Comparison of ENCODE assay signal across 28 mouse cellular contexts in genomic region chr11:86764501-86764900, GRCm38 (mm10).
"Had no signal": no experiment of that assay in that cellular context is flagged by ENCODE, and none has a peak within 500 bp of the region (broad histone marks: within the 10 kb centered on the region; RNA-seq: fewer than 3 reads in every experiment).

No protein-coding gene starts in this region.

- H3K36me3 ChIP-seq: embryonic facial prominence, embryonic 15.5 days had no signal

- H3K27ac ChIP-seq: embryonic facial prominence, embryonic 10.5 days; embryonic facial prominence, embryonic 12.5 days; embryonic facial prominence, embryonic 13.5 days; embryonic facial prominence, embryonic 15.5 days; forebrain, embryonic 10.5 days; forebrain, embryonic 12.5 days; forebrain, embryonic 13.5 days; forebrain, embryonic 15.5 days; gastrocnemius, adult 2 months; heart, adult 2 months had no signal

- H3K9me3 ChIP-seq: embryonic facial prominence, embryonic 10.5 days; embryonic facial prominence, embryonic 12.5 days; embryonic facial prominence, embryonic 13.5 days; embryonic facial prominence, embryonic 15.5 days; forebrain, embryonic 10.5 days; forebrain, embryonic 12.5 days; forebrain, embryonic 13.5 days; forebrain, embryonic 15.5 days had no signal

- H3K4me1 ChIP-seq: embryonic facial prominence, embryonic 10.5 days; embryonic facial prominence, embryonic 12.5 days; embryonic facial prominence, embryonic 13.5 days; embryonic facial prominence, embryonic 15.5 days; forebrain, embryonic 10.5 days; forebrain, embryonic 12.5 days; forebrain, embryonic 13.5 days; forebrain, embryonic 15.5 days had no signal

- H3K9ac ChIP-seq: embryonic facial prominence, embryonic 12.5 days; embryonic facial prominence, embryonic 13.5 days; embryonic facial prominence, embryonic 15.5 days; forebrain, embryonic 12.5 days; forebrain, embryonic 13.5 days; forebrain, embryonic 15.5 days; forebrain, postnatal 0 days had no signal

- H3K4me3 ChIP-seq: embryonic facial prominence, embryonic 10.5 days; embryonic facial prominence, embryonic 12.5 days; embryonic facial prominence, embryonic 13.5 days; embryonic facial prominence, embryonic 15.5 days; erythroblast, embryonic 14.5 days; forebrain, embryonic 10.5 days; forebrain, embryonic 12.5 days; forebrain, embryonic 13.5 days; forebrain, embryonic 15.5 days; gastrocnemius, adult 2 months; heart, adult 2 months had no signal

- H3K27me3 ChIP-seq: embryonic facial prominence, embryonic 12.5 days; embryonic facial prominence, embryonic 13.5 days; embryonic facial prominence, embryonic 15.5 days; forebrain, embryonic 12.5 days; forebrain, embryonic 13.5 days; forebrain, embryonic 15.5 days had no signal

- H3K4me2 ChIP-seq: embryonic facial prominence, embryonic 12.5 days; embryonic facial prominence, embryonic 13.5 days; embryonic facial prominence, embryonic 15.5 days; forebrain, embryonic 12.5 days; forebrain, embryonic 13.5 days; forebrain, embryonic 15.5 days had no signal

- ATAC-seq: forebrain, embryonic 13.5 days; forebrain, embryonic 14.5 days; forebrain, embryonic 15.5 days; forebrain, embryonic 16.5 days; forebrain, postnatal 0 days had no signal

- DNase-seq: cerebellum, adult 2 months; cerebellum, adult 8-10 months; cerebellum, adult 9-10 months; cerebellum, adult 9-11 months; cerebellum, postnatal 10 days; cerebellum, postnatal 14 days; cerebellum, postnatal 25 days; cerebellum, postnatal 36 days; embryo, embryonic 11 days; forebrain, postnatal 0 days; gastrocnemius, adult 2 months; gastrocnemius, postnatal 10 days; gastrocnemius, postnatal 14 days; gastrocnemius, postnatal 25 days; gastrocnemius, postnatal 36 days; heart, adult 18-20 months; heart, adult 2 months had no signal
